Mouse (Mus musculus): ENCODE measurements around the gene Rsph3b. TPM values are rescaled to one million over a fixed set of nuclear protein-coding genes. Genes with fewer than 3 reads are reported as not detected.
A peak's percentile ranks its signal among the peaks of the same experiment; 100 is the strongest.
"Not testable (repeated sequence)": the region's sequence is repeated elsewhere in the genome, so short reads cannot be mapped to it uniquely, and the experiment has no call there.

The Rsph3b gene
- polyA plus RNA-seq (2015; fragmentation: Nextera tagmentation; extraction: Ambion mirVana), result 48.2 and 51.7 TPM in 2 replicates

DNA sequence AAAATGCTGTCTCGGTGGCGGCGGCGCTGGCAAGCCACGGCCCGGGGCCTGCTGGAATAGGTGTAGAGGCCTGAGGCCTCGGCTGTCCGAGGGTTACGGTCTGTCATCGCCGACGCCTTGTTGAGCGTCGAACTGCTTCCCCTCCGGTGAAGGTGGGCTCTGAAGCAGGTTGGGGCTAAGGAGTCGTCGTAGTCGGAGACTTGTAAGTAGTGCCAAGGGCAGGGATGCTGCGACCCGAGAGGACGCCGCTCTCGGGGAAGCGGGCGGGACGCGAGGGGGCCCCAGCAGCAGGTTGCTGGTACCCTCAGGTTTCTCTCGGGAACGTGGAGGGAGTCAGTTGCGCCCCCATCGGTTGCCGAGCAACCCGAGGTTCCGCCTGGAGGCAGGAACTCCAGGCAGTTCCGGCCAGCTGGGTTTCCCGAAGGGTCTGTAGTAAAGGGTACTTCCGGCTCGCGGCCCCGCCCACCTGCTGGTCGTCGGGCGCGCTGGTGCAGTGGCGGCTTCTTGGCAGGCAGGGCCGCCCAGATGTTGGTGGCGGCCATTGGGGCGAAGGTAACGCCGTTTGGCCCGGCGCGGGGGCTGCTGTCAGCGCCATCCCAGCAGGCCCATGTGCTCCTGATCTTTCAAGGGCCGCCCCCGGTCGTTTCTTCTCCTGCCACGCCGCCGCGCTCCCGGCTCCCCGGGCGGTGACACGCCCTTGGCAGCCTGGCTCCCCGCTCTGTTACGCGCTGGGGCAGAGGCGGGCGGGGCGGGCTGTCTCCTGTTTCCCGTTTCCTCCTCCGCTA is at the start of gene Rsph3b:
Gene Rsph3b (minus strand): TSS at position 699 of the 785 bp plus-strand sequence.
- H3K36me3 ChIP-seq, H3K9me3 ChIP-seq, H3K4me1 ChIP-seq, H3K27me3 ChIP-seq: not testable (repeated sequence)
- WGBS, result under 1% methylated on average over 65 of the region's 73 CpGs
- H3K4me3 ChIP-seq, result peak within 1 kb of the TSS; percentile 56
- ATAC-seq (replicated peaks), result peak; percentile 98
- peak within 1 kb of the TSS; percentile 57 for H3K4me2 ChIP-seq (replicated peaks)
- peak within 1 kb of the TSS; percentile 75 for H3K27ac ChIP-seq (replicated peaks)
- H3K9ac ChIP-seq (replicated peaks), result peak within 1 kb of the TSS; percentile 61

DNA sequence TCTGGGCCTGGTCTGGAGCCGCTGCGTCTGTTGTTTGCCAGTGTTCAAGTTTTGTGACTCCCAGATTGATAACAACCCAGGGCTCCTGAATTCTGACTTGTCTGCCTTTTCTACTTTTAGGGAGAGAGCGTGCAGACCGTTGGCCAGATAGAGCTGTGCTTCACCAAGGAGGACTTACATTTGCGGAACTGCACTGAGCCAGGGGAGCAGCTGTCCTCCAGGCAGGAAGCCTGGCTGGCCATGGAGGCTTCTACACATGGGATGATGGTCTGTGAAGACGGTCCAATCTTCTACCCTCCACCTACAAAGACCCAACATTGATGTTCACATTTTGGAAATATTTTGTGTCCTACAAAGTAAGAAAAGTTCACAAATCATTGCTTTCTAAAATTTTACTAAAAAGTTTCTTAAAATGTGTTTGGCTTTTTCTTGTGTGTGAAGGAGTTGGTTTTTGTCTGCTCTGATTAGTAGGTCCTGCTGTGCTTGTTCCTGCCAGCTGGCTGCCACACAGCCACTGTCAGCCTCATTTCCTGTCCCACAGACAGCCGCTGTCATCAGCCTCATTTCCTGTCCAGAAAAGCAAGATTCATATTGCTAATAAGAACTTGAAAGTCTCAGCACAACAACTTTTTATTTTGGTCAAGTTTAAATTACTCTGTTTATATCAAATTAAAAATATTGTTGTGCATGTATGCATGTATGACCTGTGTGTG is 49.5 kb upstream of the Rsph3b start:
- not testable (repeated sequence) for H3K4me1 ChIP-seq; ATAC-seq (replicated peaks); H3K9ac ChIP-seq (replicated peaks); H3K27ac ChIP-seq (replicated peaks); H3K4me2 ChIP-seq (replicated peaks); H3K4me3 ChIP-seq; H3K36me3 ChIP-seq; H3K27me3 ChIP-seq; H3K9me3 ChIP-seq
- 95% methylated on average over 2 of the region's 7 CpGs for WGBS

DNA sequence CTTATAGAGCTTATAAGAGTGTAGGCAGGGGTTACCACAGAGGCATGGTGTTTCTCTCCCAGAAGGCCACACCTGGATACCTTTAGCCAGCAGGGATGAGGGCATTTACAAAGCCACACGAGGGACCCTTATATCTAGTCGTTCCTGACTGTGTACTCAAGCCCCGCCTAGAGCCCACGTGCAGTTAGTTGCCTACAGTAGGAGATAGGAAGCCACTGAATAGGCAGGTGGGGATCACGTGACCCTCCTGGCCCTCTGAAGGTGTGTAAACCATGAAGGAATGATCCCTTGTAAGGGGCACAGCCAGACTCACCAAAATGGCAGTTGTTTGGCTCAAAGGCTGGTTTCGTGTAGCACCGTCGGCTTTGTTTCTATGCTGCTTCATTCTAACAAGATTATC is 48.3 kb upstream of the Rsph3b start:
- not testable (repeated sequence) for H3K9ac ChIP-seq (replicated peaks); H3K4me1 ChIP-seq; ATAC-seq (replicated peaks); H3K4me3 ChIP-seq; H3K27me3 ChIP-seq; H3K9me3 ChIP-seq; H3K36me3 ChIP-seq; H3K4me2 ChIP-seq (replicated peaks); H3K27ac ChIP-seq (replicated peaks)
- WGBS, result 81% methylated on average over 8 of the region's 8 CpGs

DNA sequence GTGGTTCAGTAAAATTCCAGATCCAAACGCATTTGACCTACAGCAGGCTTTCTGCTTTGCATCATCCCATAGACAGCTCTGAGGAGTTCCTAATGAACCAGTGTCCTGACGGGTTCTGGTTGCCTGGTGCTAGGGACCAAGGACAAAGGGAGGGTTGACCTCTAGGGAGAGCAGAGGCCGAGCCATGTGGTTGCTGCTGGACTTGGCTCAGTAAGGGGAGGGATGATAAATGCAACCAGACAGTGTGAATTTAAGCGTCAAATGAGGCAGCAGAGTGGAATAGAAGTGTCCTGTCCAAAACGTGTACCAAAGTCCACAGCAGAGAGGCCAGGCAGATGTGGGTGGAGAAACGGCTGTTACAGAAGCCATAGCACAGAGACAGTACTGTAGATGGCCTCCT is 47.0 kb upstream of the Rsph3b start:
- H3K4me2 ChIP-seq (replicated peaks); ATAC-seq (replicated peaks); H3K9ac ChIP-seq (replicated peaks); H3K4me3 ChIP-seq; H3K4me1 ChIP-seq; H3K27me3 ChIP-seq; H3K9me3 ChIP-seq; H3K27ac ChIP-seq (replicated peaks); H3K36me3 ChIP-seq: not testable (repeated sequence)
- no CpG with 5 or more reads among the region's 6 CpGs for WGBS

DNA sequence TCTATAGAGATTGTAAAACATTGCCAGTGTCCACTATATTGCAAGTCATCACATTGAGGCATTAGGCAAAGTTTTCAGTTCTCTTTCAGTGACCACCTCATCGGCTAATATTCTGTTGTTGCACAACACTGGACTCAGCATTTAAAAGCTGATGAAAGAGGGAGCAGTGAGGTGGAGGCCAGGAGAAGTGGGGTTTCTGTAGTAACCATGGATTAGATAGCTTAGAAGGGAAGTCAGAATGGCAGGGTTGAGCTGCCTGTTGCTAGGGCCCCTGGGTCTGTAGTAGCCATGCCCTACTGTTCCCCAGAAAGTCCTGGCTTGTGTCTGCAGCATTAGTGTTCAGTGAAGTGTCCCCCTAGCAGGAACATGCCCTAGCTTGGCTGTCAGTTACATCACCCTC is 37.6 kb upstream of the Rsph3b start:
- not testable (repeated sequence) for H3K9ac ChIP-seq (replicated peaks); H3K27ac ChIP-seq (replicated peaks); H3K27me3 ChIP-seq; ATAC-seq (replicated peaks); H3K4me1 ChIP-seq; H3K4me2 ChIP-seq (replicated peaks); H3K36me3 ChIP-seq; H3K9me3 ChIP-seq; H3K4me3 ChIP-seq
- WGBS, result 94% methylated on average over 1 of the region's 1 CpGs

DNA sequence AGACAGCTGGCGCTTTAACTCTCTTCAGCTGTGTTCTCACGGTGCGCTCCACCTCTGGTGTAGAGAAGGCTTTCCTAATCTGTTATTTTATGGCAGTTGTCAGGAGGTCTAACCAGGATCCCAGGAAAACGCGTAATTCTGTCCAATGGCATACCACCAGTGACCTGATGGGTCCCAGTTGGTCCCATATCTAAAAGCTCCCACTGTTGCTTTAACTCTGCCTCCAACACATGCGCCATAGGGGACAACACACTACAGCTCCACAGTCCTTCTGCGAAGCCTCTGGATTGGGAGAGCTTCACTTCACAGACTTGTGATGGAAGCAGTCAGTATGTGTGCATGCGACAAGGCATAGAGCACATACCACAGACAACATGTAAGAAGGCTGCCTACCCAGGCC is 31.7 kb upstream of the Rsph3b start:
- not testable (repeated sequence) for H3K4me2 ChIP-seq (replicated peaks); ATAC-seq (replicated peaks); H3K9ac ChIP-seq (replicated peaks); H3K36me3 ChIP-seq; H3K4me1 ChIP-seq; H3K4me3 ChIP-seq; H3K27me3 ChIP-seq; H3K27ac ChIP-seq (replicated peaks); H3K9me3 ChIP-seq
- 93% methylated on average over 5 of the region's 8 CpGs for WGBS

DNA sequence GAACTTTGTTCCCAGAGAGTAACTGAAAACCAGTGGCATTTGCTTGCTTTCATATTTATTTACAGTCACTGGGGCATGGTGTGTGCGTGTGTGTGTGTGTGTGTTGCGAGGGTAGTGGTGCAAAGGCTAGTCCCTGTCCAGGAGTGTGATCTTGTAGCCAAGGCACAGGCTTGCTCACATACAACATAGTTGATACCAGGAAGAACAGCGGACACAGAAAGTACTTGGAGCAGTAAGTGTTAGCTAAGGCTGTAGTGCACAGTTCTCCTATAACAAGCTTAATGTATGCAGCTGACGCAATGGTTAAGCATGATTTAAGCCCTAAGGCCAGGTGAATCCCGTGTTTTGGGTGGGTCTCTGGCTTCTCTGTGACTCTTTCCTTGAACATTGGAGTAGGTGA is 30.9 kb upstream of the Rsph3b start:
- H3K36me3 ChIP-seq; H3K9me3 ChIP-seq; H3K4me1 ChIP-seq; H3K27ac ChIP-seq (replicated peaks); ATAC-seq (replicated peaks); H3K27me3 ChIP-seq: not testable (repeated sequence)
- WGBS, result 18% methylated on average over 5 of the region's 5 CpGs
- Histone ChIP-seq H3K9ac (replicated peaks) (peak overlapping the region; percentile 62; the same call in 1 of the 2 replicates), H3K4me2 (replicated peaks) (peak overlapping the region; percentile 63), H3K4me3 (peak overlapping the region; percentile 52)

DNA sequence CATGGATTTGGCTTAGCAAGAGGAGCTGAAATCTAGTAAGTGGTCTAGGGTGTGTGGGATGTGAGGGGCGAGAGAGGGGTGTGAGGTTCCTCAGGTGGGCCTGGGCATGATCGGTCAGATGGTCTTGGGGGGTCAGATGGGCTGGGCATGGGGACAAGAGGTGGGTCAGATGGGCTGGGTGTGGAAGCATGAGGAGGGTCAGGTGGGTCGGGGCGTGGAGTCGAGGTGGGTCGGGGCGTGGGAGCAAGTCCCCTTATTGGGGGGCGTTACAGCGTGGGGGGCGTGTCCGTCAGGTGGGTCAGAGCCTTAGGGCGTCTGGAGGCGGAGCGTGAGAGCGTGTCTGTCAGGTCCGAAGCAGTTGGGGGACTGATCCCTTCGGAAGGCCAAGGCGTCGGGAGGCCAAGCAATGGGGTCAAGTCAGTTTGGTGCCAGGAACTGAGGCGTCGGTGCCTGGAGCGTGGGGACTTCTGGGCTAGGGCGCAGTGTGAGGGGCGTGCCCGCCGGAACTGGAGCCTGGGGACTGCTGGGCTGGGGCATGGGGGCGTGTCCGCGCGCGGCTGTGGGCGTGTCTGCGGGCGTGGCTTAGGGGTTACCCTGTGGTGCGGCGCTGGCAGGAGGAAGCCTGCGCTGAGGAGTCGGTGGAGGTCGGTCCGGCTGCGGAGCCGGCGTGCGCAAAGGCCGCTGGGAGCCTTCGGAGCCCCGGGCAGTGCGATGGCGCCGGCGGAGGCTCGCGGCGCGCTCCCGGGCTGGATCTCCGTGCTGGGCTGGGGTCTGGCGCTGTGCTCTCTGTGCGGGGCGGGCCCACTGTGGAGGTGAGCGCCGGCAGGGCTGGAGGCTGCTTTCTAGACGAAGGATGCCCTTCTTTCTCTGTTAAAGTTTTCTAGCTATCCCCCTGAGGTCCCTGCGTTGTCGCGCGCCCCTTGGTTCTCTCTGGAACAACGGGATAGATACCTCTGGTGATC is 30.1 kb upstream of the Rsph3b start, which contains the start of gene Gm49721:
Gene Gm49721 (plus strand): TSS at position 618 of the 962 bp plus-strand sequence.
- H3K4me3 ChIP-seq, result peak within 1 kb of the TSS; percentile 52
- peak within 1 kb of the TSS; percentile 63 for H3K4me2 ChIP-seq (replicated peaks)
- under 1% methylated on average over 60 of the region's 68 CpGs for WGBS

DNA sequence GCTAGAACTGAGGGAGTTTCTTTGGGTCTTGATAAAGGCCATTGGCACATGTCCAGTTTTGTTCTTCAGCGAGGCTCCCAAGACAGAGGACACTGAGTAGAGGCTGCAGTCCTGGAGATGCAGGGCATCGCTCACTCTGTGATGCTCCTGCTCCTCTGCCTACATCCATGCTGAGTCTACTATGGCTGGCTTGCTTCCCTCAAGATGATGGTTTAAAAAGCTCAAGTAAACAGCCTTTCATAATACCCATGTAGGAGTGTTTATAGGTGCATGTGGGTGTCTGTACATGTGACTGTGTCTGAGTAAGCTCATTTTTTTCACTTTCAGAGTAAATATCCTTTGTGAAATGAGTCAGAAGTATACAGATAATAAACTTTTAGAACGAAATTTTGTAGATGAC is 26.5 kb upstream of the Rsph3b start:
- not testable (repeated sequence) for H3K27ac ChIP-seq (replicated peaks); H3K4me1 ChIP-seq; H3K9ac ChIP-seq (replicated peaks); ATAC-seq (replicated peaks); H3K27me3 ChIP-seq; H3K36me3 ChIP-seq; H3K4me3 ChIP-seq; H3K9me3 ChIP-seq; H3K4me2 ChIP-seq (replicated peaks)
- WGBS, result 67% methylated on average over 3 of the region's 3 CpGs

More for the DNA sequence above, 30.1 kb upstream of the Rsph3b start, which contains the start of gene Gm49721:
- H3K4me1 ChIP-seq; H3K27ac ChIP-seq (replicated peaks); H3K36me3 ChIP-seq; H3K9me3 ChIP-seq; H3K27me3 ChIP-seq: not testable (repeated sequence)
- peak within 1 kb of the TSS; percentile 62 for H3K9ac ChIP-seq (replicated peaks)
- ATAC-seq (replicated peaks), result peak; percentile 96

DNA sequence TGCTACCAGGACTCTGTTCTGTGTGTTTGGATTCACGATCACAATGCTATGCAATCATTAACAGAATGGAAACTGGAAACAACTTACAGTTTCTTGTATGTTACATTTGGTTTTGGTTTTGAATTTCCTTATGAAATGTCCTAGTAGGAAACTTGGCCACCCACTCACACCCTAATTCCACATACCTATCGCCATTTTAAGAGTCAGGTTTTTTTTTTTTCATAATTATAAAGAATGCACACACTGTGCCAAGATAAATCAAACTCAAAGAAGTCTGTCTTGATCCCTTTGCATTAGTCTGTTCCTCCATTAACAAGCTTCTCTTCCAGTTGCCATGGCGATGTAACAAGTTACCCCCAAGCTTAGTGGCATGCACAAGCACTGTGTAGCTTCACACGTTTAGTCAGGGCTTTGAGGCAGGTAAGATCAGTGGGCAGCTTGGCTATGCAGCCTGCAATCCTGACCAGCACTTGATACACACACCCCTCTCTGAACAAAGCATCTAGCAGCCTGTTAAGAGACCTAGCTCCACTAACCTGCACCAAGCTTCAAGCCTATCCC is 24.4 kb upstream of the Rsph3b start:
- H3K4me3 ChIP-seq; ATAC-seq (replicated peaks); H3K27ac ChIP-seq (replicated peaks); H3K9me3 ChIP-seq; H3K27me3 ChIP-seq; H3K4me2 ChIP-seq (replicated peaks); H3K36me3 ChIP-seq; H3K4me1 ChIP-seq; H3K9ac ChIP-seq (replicated peaks): not testable (repeated sequence)
- 46% methylated on average over 4 of the region's 4 CpGs for WGBS

DNA sequence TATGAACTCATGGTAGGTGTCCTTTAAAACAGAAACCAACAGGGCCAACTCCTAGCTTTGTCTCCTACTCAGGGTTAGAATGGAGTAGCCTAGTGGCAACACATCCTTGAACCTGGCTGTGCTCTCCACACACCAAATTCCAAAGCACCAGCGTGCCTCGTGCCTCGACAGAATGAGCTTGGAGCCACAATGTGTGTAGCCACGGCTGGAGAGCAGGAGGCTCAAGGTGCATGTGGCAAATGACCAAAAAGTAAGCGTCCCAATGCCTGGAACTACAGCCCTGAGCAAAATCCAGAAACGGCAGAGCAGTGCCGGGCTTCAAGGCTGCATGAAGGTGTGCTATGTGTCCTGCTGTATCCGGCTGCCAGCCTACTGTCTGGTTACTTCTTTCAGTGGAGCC is 22.8 kb upstream of the Rsph3b start:
- H3K4me2 ChIP-seq (replicated peaks); H3K36me3 ChIP-seq; H3K9ac ChIP-seq (replicated peaks); H3K9me3 ChIP-seq; H3K27me3 ChIP-seq; H3K4me1 ChIP-seq; H3K4me3 ChIP-seq; H3K27ac ChIP-seq (replicated peaks); ATAC-seq (replicated peaks): not testable (repeated sequence)
- WGBS, result 82% methylated on average over 8 of the region's 8 CpGs

All from forebrain, embryonic 15.5 days (tissue).